Mouse (Mus musculus) heart, postnatal 0 days (tissue): Measurements from ENCODE around the gene Abtb1.

Experiments used
- CTCF ChIP-seq: IDR thresholded peaks from 2 replicates; pipeline ENCODE4 v1.5.1; 2016; ENCODE audit warnings: antibody characterized with exemption, control low read depth, low read depth
- EP300 ChIP-seq: IDR thresholded peaks from 2 replicates; pipeline ENCODE4 v1.6.1; 2016; ENCODE audit warnings: antibody characterized with exemption, low read depth

- TF ChIP-seq CTCF, result no peak
- no peak for TF ChIP-seq EP300
Measured at GRCm38 (mm10) chr6:88792147-88792691, 49.6 kb downstream of the Abtb1 start.
